Mouse (Mus musculus) MEL (cell line): ENCODE results near the gene Diaph3. TPM values are rescaled to one million over a fixed set of nuclear protein-coding genes. Genes with fewer than 3 reads are reported as not detected.

Experiments used
- DNase-seq: peaks from one replicate; pipeline ENCODE4 v3.0.0; 2011; ENCODE audit warnings: low read depth, low spot score
- H3K27ac ChIP-seq: 2 replicates; pipeline ENCODE4 v1.5.1; 2012; ENCODE audit warnings: low read depth, mild to moderate bottlenecking, control low read depth, low read length, moderate library complexity; ENCODE audit not compliant: control insufficient read depth
- H3K27me3 ChIP-seq, 2 experiments: fragments of 150-350 bp in 1 of 2; sonication (generic) in 1 of 2; 2 replicates each; pipeline ENCODE4 v1.6.1; 2012; ENCODE audit warnings: low read length in 2 of 2, mild to moderate bottlenecking in 2 of 2, improper control_type of control experiment in 1 of 2, moderate library complexity in 1 of 2; ENCODE audit not compliant: insufficient read depth in 2 of 2, control insufficient read depth in 1 of 2
- H3K36me3 ChIP-seq, 2 experiments: 2 replicates each; pipeline ENCODE4 v1.6.1; 2012 to 2014; ENCODE audit warnings: low read length in 2 of 2, improper control_type of control experiment in 1 of 2, inconsistent platforms in 1 of 2, mild to moderate bottlenecking in 1 of 2; ENCODE audit not compliant: insufficient read depth in 2 of 2, control insufficient read depth in 1 of 2
- H3K4me1 ChIP-seq, 2 experiments: fragments of 150-350 bp in 1 of 2; sonication (generic) in 1 of 2; 2 replicates each; pipeline ENCODE4 v1.6.1; 2012; ENCODE audit warnings: low read length in 2 of 2, improper control_type of control experiment in 1 of 2, mild to moderate bottlenecking in 1 of 2; ENCODE audit not compliant: insufficient read depth in 2 of 2, control insufficient read depth in 1 of 2
- H3K4me3 ChIP-seq, 2 experiments: fragments of 150-350 bp in 1 of 2; sonication (generic) in 1 of 2; 2 replicates each; pipeline ENCODE4 v1.5.1; 2012; ENCODE audit warnings: low read depth in 2 of 2, low read length in 2 of 2, mild to moderate bottlenecking in 2 of 2, moderate library complexity in 2 of 2, control low read depth in 1 of 2, improper control_type of control experiment in 1 of 2; ENCODE audit not compliant: control insufficient read depth in 1 of 2, insufficient read depth in 1 of 2
- H3K79me2 ChIP-seq: 2 replicates; pipeline ENCODE4 v1.6.1; 2012; ENCODE audit warnings: mild to moderate bottlenecking, low read length, moderate library complexity; ENCODE audit not compliant: control insufficient read depth, poor library complexity, insufficient read depth
- H3K9ac ChIP-seq: 2 replicates; pipeline ENCODE4 v1.6.1; 2012; ENCODE audit warnings: low read depth, mild to moderate bottlenecking, control low read depth, low read length, moderate library complexity; ENCODE audit not compliant: control insufficient read depth, poor library complexity, severe bottlenecking
- H3K9me3 ChIP-seq: fragments of 150-350 bp; sonication (generic); replicated peaks from 2 replicates; pipeline ENCODE4 v1.6.1; 2012; ENCODE audit warnings: mild to moderate bottlenecking, low read length, improper control_type of control experiment, moderate library complexity; ENCODE audit not compliant: insufficient read depth
- BHLHE40 ChIP-seq: IDR thresholded peaks from 2 replicates; pipeline ENCODE4 v1.6.1; 2012; ENCODE audit warnings: low read depth, mild to moderate bottlenecking, inconsistent platforms, low read length, improper control_type of control experiment, borderline replicate concordance
- CHD1 ChIP-seq: IDR thresholded peaks from 2 replicates; pipeline ENCODE4 v1.6.1; 2012; ENCODE audit warnings: low read depth, mild to moderate bottlenecking, inconsistent platforms, low read length, improper control_type of control experiment
- CHD2 ChIP-seq: IDR thresholded peaks from 2 replicates; pipeline ENCODE4 v1.6.1; 2011; ENCODE audit warnings: low read length, improper control_type of control experiment
- CTCF ChIP-seq, 3 experiments: IDR thresholded peaks in 2 of 3; conservative IDR thresholded peaks in 1 of 3; 2 replicates each; pipeline ENCODE4 v1.5.1; 2011 to 2012; ENCODE audit warnings: low read length in 3 of 3, low read depth in 2 of 3, mild to moderate bottlenecking in 2 of 3, improper control_type of control experiment in 1 of 3, inconsistent platforms in 1 of 3, mixed read lengths in 1 of 3, moderate library complexity in 1 of 3; ENCODE audit not compliant: control insufficient read depth in 1 of 3, insufficient read depth in 1 of 3, poor library complexity in 1 of 3, severe bottlenecking in 1 of 3
- E2F4 ChIP-seq: IDR thresholded peaks from 2 replicates; pipeline ENCODE4 v1.6.1; 2011; ENCODE audit warnings: low read depth, low read length, improper control_type of control experiment, borderline replicate concordance
- ELF1 ChIP-seq: IDR thresholded peaks from 2 replicates; pipeline ENCODE4 v1.6.1; 2014; ENCODE audit warnings: low read depth, mild to moderate bottlenecking, inconsistent platforms, low read length, improper control_type of control experiment, moderate library complexity
- GATA1 ChIP-seq: IDR thresholded peaks from 2 replicates; pipeline ENCODE4 v1.6.1; 2011; ENCODE audit warnings: low read depth, low read length, improper control_type of control experiment
- JUND ChIP-seq: IDR thresholded peaks from 2 replicates; pipeline ENCODE4 v1.6.1; 2011; ENCODE audit warnings: low read depth, mild to moderate bottlenecking, improper control_type of control experiment, low read length
- KAT2A ChIP-seq: conservative IDR thresholded peaks from 2 replicates; pipeline ENCODE4 v1.6.1; 2012; ENCODE audit warnings: low read depth, low read length, improper control_type of control experiment, inconsistent platforms
- MAX ChIP-seq: IDR thresholded peaks from 2 replicates; pipeline ENCODE4 v1.6.1; 2011; ENCODE audit warnings: low read length, improper control_type of control experiment
- MAZ ChIP-seq: IDR thresholded peaks from 2 replicates; pipeline ENCODE4 v1.6.1; 2012; ENCODE audit warnings: low read depth, mild to moderate bottlenecking, inconsistent platforms, low read length, improper control_type of control experiment
- MYB ChIP-seq: IDR thresholded peaks from 2 replicates; pipeline ENCODE4 v1.6.1; 2011; ENCODE audit warnings: mild to moderate bottlenecking, low read depth, low read length, improper control_type of control experiment
- MYC ChIP-seq: IDR thresholded peaks from 2 replicates; pipeline ENCODE4 v1.6.1; 2011; ENCODE audit warnings: low read depth, mild to moderate bottlenecking, low read length, improper control_type of control experiment, moderate library complexity
- NRF1 ChIP-seq: IDR thresholded peaks from 2 replicates; pipeline ENCODE4 v1.6.1; 2014; ENCODE audit warnings: low read depth, mild to moderate bottlenecking, inconsistent platforms, low read length, improper control_type of control experiment, moderate library complexity; ENCODE audit not compliant: poor library complexity, insufficient read depth, severe bottlenecking
- POLR2A ChIP-seq, 2 experiments: IDR thresholded peaks; 2 replicates each; pipeline ENCODE4 v1.6.1; 2011 to 2012; ENCODE audit warnings: low read length in 2 of 2, mild to moderate bottlenecking in 2 of 2, control low read depth in 1 of 2, improper control_type of control experiment in 1 of 2, low read depth in 1 of 2, moderate library complexity in 1 of 2; ENCODE audit not compliant: control insufficient read depth in 1 of 2, insufficient read depth in 1 of 2, poor library complexity in 1 of 2
- POLR2AphosphoS2 ChIP-seq: IDR thresholded peaks from 2 replicates; pipeline ENCODE4 v1.6.1; 2011; ENCODE audit warnings: low read length, improper control_type of control experiment
- SMC3 ChIP-seq: IDR thresholded peaks from 2 replicates; pipeline ENCODE4 v1.6.1; 2011; ENCODE audit warnings: low read depth, low read length, improper control_type of control experiment
- TAL1 ChIP-seq: IDR thresholded peaks from 2 replicates; pipeline ENCODE4 v1.6.1; 2012; ENCODE audit warnings: mild to moderate bottlenecking, inconsistent platforms, low read length, moderate library complexity, mixed read lengths
- USF2 ChIP-seq, 2 experiments: IDR thresholded peaks; 2 replicates each; pipeline ENCODE4 v1.6.1; 2011 to 2012; ENCODE audit warnings: improper control_type of control experiment in 2 of 2, low read length in 2 of 2, borderline replicate concordance in 1 of 2, inconsistent platforms in 1 of 2, low read depth in 1 of 2, mild to moderate bottlenecking in 1 of 2; ENCODE audit not compliant: insufficient read depth in 1 of 2
- ZC3H11A ChIP-seq: IDR thresholded peaks from 2 replicates; pipeline ENCODE4 v1.6.1; 2012; ENCODE audit warnings: low read depth, mild to moderate bottlenecking, inconsistent platforms, low read length, improper control_type of control experiment
- polyA plus RNA-seq, 2 experiments: library from polyadenylated mRNA; stranded (reverse) in 1 of 2; unstranded in 1 of 2; fragments of >175 nt in 1 of 2; fragments of >200 nt in 1 of 2; gene quantifications; 2 replicates each; pipeline versions ENCODE4 v1.2.1 to v1.2.4; 2012; ENCODE audit warnings: low replicate concordance in 2 of 2, low read depth in 1 of 2; ENCODE audit not compliant: insufficient read length in 2 of 2, insufficient read depth in 1 of 2, missing spikeins in 1 of 2
- total RNA-seq: library from RNA; depleted of rRNA; stranded (reverse); fragments of 300-350 nt; gene quantifications from 2 replicates; pipeline ENCODE4 v1.2.3, GENCODE M21; 2012

Diaph3 gene
- total and polyA plus RNA-seq, 3 experiments, result 9.0 to 11.9 TPM; not detected in 1

DNA sequence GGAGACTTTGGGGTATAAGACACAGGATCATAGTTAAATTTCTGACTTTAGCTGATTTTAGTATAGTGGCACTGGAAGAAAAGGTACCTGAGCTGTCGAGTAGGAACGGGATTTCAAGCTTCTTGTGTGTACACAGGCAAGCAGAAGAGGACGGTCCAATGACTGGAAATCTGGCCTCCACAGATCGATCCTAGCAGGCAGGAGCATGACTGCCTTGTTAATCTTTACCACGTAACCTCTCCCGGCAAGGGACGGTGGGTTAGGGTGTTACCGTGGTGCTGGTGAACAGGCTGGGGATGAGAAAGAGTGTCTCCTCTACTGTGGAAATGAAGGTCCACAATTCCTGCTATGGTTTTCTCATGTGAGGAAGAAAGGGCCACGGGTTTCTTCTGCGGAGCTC lies 120.8 kb downstream of the Diaph3 start:
- Histone ChIP-seq H3K27ac (no peak overlapping the region), H3K4me1 (no peaks in the 10 kb centered on the region), H3K36me3 (no peaks in the 10 kb centered on the region), H3K79me2 (no peaks in the 10 kb centered on the region; the same call in 1 of the 2 replicates), H3K27me3 (no peaks in the 10 kb centered on the region), H3K4me3 (no peak overlapping the region), H3K9ac (no peak overlapping the region), H3K9me3 (no peaks in the 10 kb centered on the region)
- DNase-seq, result no peak
- no peak for TF ChIP-seq MAX
- TF ChIP-seq POLR2AphosphoS2, result no peak
- no peak for TF ChIP-seq GATA1
- no peak for TF ChIP-seq CTCF (IDR thresholded peaks at IDR 0.05 in 2 of 3, conservative IDR thresholded peaks at IDR 0.05 in 1 of 3; ENCODE audit: control insufficient read depth in 1 of 3, insufficient read depth in 1 of 3, low read depth in 2 of 3, low read length in 3 of 3, poor library complexity in 1 of 3, severe bottlenecking in 1 of 3)
- no peak for TF ChIP-seq POLR2A (IDR thresholded peaks at IDR 0.05; ENCODE audit: control insufficient read depth in 1 of 2, insufficient read depth in 1 of 2, low read depth in 1 of 2, low read length in 2 of 2, poor library complexity in 1 of 2)
- no peak for TF ChIP-seq SMC3
- no peak for TF ChIP-seq MYB
- TF ChIP-seq MYC, result no peak
- no peak for TF ChIP-seq E2F4
- no peak for TF ChIP-seq USF2 (IDR thresholded peaks at IDR 0.05; ENCODE audit: borderline replicate concordance in 1 of 2, insufficient read depth in 1 of 2, low read depth in 1 of 2, low read length in 2 of 2)

DNA sequence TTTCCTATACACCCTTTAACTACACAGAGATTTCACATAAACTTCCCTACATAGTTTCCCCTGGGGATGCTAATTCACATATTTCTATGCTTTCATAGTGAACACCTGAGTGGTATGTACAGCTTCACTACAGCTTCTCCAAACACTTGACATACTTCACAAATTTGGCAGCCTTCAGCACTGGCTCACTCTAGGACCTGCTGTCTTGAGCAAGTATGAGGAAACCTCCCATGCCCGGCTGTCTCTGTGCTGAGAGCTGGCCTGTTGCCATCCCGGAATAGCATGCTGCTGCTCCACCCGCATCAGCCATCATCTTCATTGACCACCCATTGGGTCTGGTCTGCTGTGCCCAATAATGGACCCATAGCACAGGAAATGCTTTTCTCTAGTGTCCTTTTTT lies 121.3 kb downstream of the Diaph3 start:
- Histone ChIP-seq H3K79me2 (no peaks in the 10 kb centered on the region; the same call in 1 of the 2 replicates), H3K27ac (no peak overlapping the region), H3K9ac (no peak overlapping the region), H3K36me3 (no peaks in the 10 kb centered on the region), H3K4me3 (no peak overlapping the region), H3K9me3 (no peaks in the 10 kb centered on the region), H3K27me3 (no peaks in the 10 kb centered on the region), H3K4me1 (no peaks in the 10 kb centered on the region)
- TF ChIP-seq CHD2, result no peak
- no peak for TF ChIP-seq CTCF (IDR thresholded peaks at IDR 0.05 in 2 of 3, conservative IDR thresholded peaks at IDR 0.05 in 1 of 3; ENCODE audit: control insufficient read depth in 1 of 3, insufficient read depth in 1 of 3, low read depth in 2 of 3, low read length in 3 of 3, poor library complexity in 1 of 3, severe bottlenecking in 1 of 3)
- no peak for TF ChIP-seq CHD1
- no peak for TF ChIP-seq NRF1
- no peak for TF ChIP-seq JUND
- no peak for TF ChIP-seq BHLHE40
- TF ChIP-seq MAX, result no peak
- TF ChIP-seq ELF1, result no peak
- no peak for TF ChIP-seq KAT2A
- no peak for TF ChIP-seq TAL1
- no peak for TF ChIP-seq POLR2AphosphoS2
- no peak for TF ChIP-seq MAZ
- no peak for TF ChIP-seq ZC3H11A
- no peak for DNase-seq
